Mouse (Mus musculus) thymus, postnatal 10 days (tissue): ENCODE data around the gene Olfr608.
"Not testable (repeated sequence)": the region's sequence is repeated elsewhere in the genome, so short reads cannot be mapped to it uniquely, and the experiment has no call there.

Experiments used
- DNase-seq, 2 experiments: peaks; one replicate each; pipeline ENCODE4 v3.0.0; 2021; ENCODE audit warnings: low spot score in 2 of 2

The Olfr608 gene

DNA sequence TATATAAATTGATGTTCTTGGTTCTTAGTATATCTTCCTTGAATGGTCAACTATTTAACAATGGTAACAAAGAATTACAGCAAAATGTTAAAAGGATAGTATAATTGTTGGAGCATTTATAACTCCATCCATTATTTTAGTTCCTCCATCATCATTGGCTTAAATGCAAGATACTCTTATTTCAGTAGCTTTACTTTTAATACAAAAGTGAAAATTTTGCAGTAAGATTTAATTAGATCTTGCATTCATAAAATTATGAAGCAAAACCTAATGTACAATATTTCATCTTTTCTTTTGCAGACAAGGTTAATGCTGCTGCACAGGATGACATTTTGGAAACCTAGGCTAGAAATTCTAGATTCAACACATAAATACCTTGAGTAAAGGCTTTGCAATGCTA, at the start of gene Olfr608:
Gene Olfr608 (plus strand): TSS at position 301 of the 400 bp plus-strand sequence.
- DNase-seq, result no peak

DNA sequence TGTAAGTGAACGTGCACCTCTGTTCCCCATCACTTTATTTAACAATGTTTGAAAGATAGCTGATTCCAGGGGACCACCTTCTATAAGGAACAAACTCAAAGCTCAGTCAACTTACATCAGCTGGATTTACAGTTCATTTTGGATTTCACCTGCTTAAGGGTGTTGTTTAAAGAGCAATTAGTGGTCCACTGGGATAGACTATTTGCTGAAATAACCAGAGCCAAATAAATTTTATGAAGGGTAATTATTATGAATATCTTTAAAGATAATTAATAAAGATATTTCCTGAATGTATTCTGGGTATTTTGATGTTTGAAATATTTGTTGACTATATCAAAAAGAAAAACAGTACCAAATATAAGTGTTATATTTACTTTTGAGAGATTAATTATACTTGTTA, 24.3 kb upstream of the Olfr608 start, which contains the start of gene Olfr605:
Gene Olfr605 (minus strand): TSS at position 101 of the 400 bp plus-strand sequence.
- no peak for DNase-seq

DNA sequence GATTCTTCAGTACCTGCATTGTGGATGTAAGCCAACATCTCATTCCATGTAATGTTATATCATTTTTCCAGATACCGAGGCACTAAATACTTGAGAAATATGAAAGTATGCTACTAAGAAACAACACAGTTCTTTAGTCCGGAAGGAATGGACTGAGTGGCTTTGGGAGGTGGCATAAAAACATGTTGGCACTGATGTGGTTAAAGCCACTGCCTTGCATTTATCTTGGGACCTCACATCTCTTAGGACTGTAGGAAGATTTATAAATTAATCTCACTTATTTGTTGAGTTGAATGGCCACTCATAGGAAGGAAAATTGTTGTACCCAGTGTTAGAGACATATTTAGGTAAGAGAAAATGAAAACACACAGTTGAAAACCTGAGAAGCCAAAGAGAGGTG, 20.9 kb upstream of the Olfr608 start, which contains the start of gene Olfr606:
Gene Olfr606 (plus strand): TSS at position 301 of the 400 bp plus-strand sequence.
- no peak for DNase-seq

DNA sequence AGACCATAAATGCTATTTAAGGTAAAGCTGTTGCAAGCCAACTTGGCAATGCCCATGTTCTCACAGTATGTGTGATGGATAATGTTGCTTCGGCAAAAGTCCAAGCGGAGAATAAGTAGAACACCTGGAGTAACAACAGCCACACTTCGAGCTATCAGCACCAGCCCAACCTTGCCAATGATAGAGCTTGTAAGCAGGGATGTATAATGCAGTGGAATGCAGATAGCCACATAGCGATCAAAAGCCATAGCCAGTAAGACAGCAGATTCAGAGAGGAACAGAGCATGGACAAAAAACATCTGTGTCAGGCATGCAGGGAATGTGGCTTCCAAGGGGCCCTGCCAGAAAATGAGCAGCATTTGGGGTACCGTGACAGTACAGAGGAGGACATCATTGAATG, 9.1 kb upstream of the Olfr608 start:
- no peak for DNase-seq

DNA sequence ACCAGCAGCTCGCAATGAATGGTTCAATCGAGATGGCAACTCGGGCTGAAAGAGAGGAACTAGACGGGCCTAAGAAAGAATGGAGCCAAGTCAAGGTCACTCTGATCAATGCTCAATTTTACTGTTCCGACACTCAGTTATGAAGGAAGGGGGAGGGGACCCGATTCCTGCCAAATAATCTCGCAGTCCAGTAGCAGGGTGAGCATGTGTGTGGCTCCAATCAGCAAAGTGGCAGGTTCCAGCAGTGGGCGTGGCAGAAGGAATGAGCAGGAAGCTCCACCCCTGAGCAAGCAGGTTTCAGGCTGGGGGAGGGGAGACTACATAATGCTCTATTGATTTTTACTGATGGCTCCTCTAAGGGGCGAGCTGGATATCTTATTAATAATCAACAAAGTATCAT, 7.4 kb downstream of the Olfr608 start:
- DNase-seq, result not testable (repeated sequence)

DNA sequence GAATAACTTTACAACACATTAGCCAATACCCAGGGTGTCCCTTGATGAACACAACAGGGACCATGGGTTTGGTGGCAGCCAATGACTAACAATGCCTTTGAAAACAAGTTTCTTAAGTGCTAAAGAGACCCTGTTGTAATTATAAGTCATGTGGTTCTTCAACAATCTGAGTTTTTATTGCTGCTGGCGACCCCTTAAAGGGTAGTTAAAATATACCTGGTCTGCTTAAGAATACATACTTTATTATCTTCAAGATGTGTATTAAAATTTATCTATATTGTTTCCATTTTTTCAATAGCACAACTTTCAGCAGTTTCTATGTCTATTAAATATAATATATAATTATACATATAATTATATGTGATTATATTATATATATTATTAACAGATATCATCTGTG, 28.3 kb downstream of the Olfr608 start, which contains the start of gene Olfr609:
Gene Olfr609 (minus strand): TSS at position 101 of the 400 bp plus-strand sequence.
- DNase-seq, result no peak

- no peak for DNase-seq
Measured at GRCm38 (mm10) chr7:103512022-103512421, 42.3 kb downstream of the Olfr608 start, which contains the start of gene Olfr610. Olfr610 (minus strand) TSS chr7:103512122.

- DNase-seq, result not testable (repeated sequence)
Measured at GRCm38 (mm10) chr7:103520746-103521145, 51.1 kb downstream of the Olfr608 start, which contains the start of gene Olfr611. Olfr611 (minus strand) TSS chr7:103520846.
